Mouse (Mus musculus): Measurements from ENCODE around the gene Oaz1. TPM values are rescaled to one million over a fixed set of nuclear protein-coding genes. Genes with fewer than 3 reads are reported as not detected.
A peak's percentile ranks its signal among the peaks of the same experiment; 100 is the strongest.

The Oaz1 gene
- polyA plus RNA-seq, 1 experiment = 672 TPM

GRCm38 (mm10) chr10:80843087-80843930 is 16.9 kb downstream of the Oaz1 start:
- TF ChIP-seq CTCF (IDR thresholded peaks at IDR 0.05; ENCODE audit: control insufficient read depth, insufficient read depth, low read length) (no peak), POLR2A (IDR thresholded peaks at IDR 0.05; ENCODE audit: borderline replicate concordance, control insufficient read depth, low read depth, low read length) (no peak)
- 13% methylated on average over 32 of the region's 32 CpGs for WGBS
- H3K4me3 ChIP-seq (replicated peaks; ENCODE audit: control insufficient read depth, low read depth, low read length) = no peak overlapping the region
- no peaks in the 10 kb centered on the region for H3K4me1 ChIP-seq (ENCODE audit: control insufficient read depth, insufficient read depth, low read length)
- H3K27ac ChIP-seq (ENCODE audit: control insufficient read depth, insufficient read depth, low read depth, low read length, poor library complexity) = no peak overlapping the region

GRCm38 (mm10) chr10:80843931-80844547 is 17.6 kb downstream of the Oaz1 start, which contains the start of gene Lingo3:
Gene Lingo3 (minus strand): TSS chr10:80844039.
- TF ChIP-seq POLR2A (IDR thresholded peaks at IDR 0.05; ENCODE audit: borderline replicate concordance, control insufficient read depth, low read depth, low read length) (no peak), CTCF (IDR thresholded peaks at IDR 0.05; ENCODE audit: control insufficient read depth, insufficient read depth, low read length) (no peak)
- Histone ChIP-seq H3K4me3 (replicated peaks; ENCODE audit: control insufficient read depth, low read depth, low read length) (no peak within 1 kb of the TSS), H3K27ac (ENCODE audit: control insufficient read depth, insufficient read depth, low read depth, low read length, poor library complexity) (no peak within 1 kb of the TSS; the same call in 1 of the 2 replicates), H3K4me1 (ENCODE audit: control insufficient read depth, insufficient read depth, low read length) (no peaks in the 10 kb centered on the region)
- whole genome bisulfite sequencing = 5% methylated on average over 51 of the region's 51 CpGs

- Histone ChIP-seq H3K27ac (ENCODE audit: control insufficient read depth, insufficient read depth, low read depth, low read length, poor library complexity) (no peak overlapping the region), H3K4me1 (ENCODE audit: control insufficient read depth, insufficient read depth, low read length) (no peaks in the 10 kb centered on the region), H3K4me3 (replicated peaks; ENCODE audit: control insufficient read depth, low read depth, low read length) (no peak overlapping the region)
- TF ChIP-seq CTCF (IDR thresholded peaks at IDR 0.05; ENCODE audit: control insufficient read depth, insufficient read depth, low read length) (no peak), POLR2A (IDR thresholded peaks at IDR 0.05; ENCODE audit: borderline replicate concordance, control insufficient read depth, low read depth, low read length) (no peak)
- 72% methylated on average over 8 of the region's 8 CpGs for WGBS
Measured at GRCm38 (mm10) chr10:80845055-80845693, 18.7 kb downstream of the Oaz1 start.

GRCm38 (mm10) chr10:80845732-80846131 is 19.3 kb downstream of the Oaz1 start:
- H3K27ac ChIP-seq (ENCODE audit: control insufficient read depth, insufficient read depth, low read depth, low read length, poor library complexity) = no peak overlapping the region
- TF ChIP-seq POLR2A (IDR thresholded peaks at IDR 0.05; ENCODE audit: borderline replicate concordance, control insufficient read depth, low read depth, low read length) = no peak
- TF ChIP-seq CTCF (IDR thresholded peaks at IDR 0.05; ENCODE audit: control insufficient read depth, insufficient read depth, low read length) = no peak

GRCm38 (mm10) chr10:80848571-80848970 is 22.1 kb downstream of the Oaz1 start:
- Histone ChIP-seq H3K4me3 (replicated peaks; ENCODE audit: control insufficient read depth, low read depth, low read length) (no peak overlapping the region), H3K4me1 (ENCODE audit: control insufficient read depth, insufficient read depth, low read length) (no peaks in the 10 kb centered on the region), H3K27ac (ENCODE audit: control insufficient read depth, insufficient read depth, low read depth, low read length, poor library complexity) (no peak overlapping the region)
- TF ChIP-seq POLR2A (IDR thresholded peaks at IDR 0.05; ENCODE audit: borderline replicate concordance, control insufficient read depth, low read depth, low read length) (no peak), CTCF (IDR thresholded peaks at IDR 0.05; ENCODE audit: control insufficient read depth, insufficient read depth, low read length) (no peak)
- WGBS = 2% methylated on average over 10 of the region's 10 CpGs

More at GRCm38 (mm10) chr10:80845732-80846131, 19.3 kb downstream of the Oaz1 start:
- no peak overlapping the region for H3K4me3 ChIP-seq (replicated peaks; ENCODE audit: control insufficient read depth, low read depth, low read length)
- no peaks in the 10 kb centered on the region for H3K4me1 ChIP-seq (ENCODE audit: control insufficient read depth, insufficient read depth, low read length)
- WGBS = 80% methylated on average over 12 of the region's 12 CpGs

- TF ChIP-seq POLR2A (IDR thresholded peaks at IDR 0.05; ENCODE audit: borderline replicate concordance, control insufficient read depth, low read depth, low read length) = peak; percentile 94
- TF ChIP-seq CTCF (IDR thresholded peaks at IDR 0.05; ENCODE audit: control insufficient read depth, insufficient read depth, low read length) = no peak
- under 1% methylated on average over 81 of the region's 81 CpGs for WGBS
- H3K4me1 ChIP-seq (ENCODE audit: control insufficient read depth, insufficient read depth, low read length) = peaks cover 6% of the 10 kb centered on the region
Measured at GRCm38 (mm10) chr10:80854913-80855748, 28.7 kb downstream of the Oaz1 start, which contains the start of the genes Lsm7 and Sppl2b. Gene Lsm7 (minus strand): TSS chr10:80855209. Gene Sppl2b (plus strand): TSS chr10:80855275.

GRCm38 (mm10) chr10:80855749-80856073 is 29.3 kb downstream of the Oaz1 start:
- 18% methylated on average over 11 of the region's 11 CpGs for WGBS
- TF ChIP-seq CTCF (IDR thresholded peaks at IDR 0.05; ENCODE audit: control insufficient read depth, insufficient read depth, low read length) (no peak), POLR2A (IDR thresholded peaks at IDR 0.05; ENCODE audit: borderline replicate concordance, control insufficient read depth, low read depth, low read length) (peak; percentile 45; the same call in 1 of the 2 replicates)
- H3K4me1 ChIP-seq (ENCODE audit: control insufficient read depth, insufficient read depth, low read length) = peaks cover 6% of the 10 kb centered on the region
- H3K4me3 ChIP-seq (replicated peaks; ENCODE audit: control insufficient read depth, low read depth, low read length) = peak overlapping the region; percentile 98
- peak overlapping the region; percentile 97 for H3K27ac ChIP-seq (ENCODE audit: control insufficient read depth, insufficient read depth, low read depth, low read length, poor library complexity)

More at GRCm38 (mm10) chr10:80854913-80855748, 28.7 kb downstream of the Oaz1 start, which contains the start of the genes Lsm7 and Sppl2b:
- H3K27ac ChIP-seq (ENCODE audit: control insufficient read depth, insufficient read depth, low read depth, low read length, poor library complexity) = peak within 1 kb of the TSS; percentile 97
- peak within 1 kb of the TSS; percentile 98 for H3K4me3 ChIP-seq (replicated peaks; ENCODE audit: control insufficient read depth, low read depth, low read length)
